Mouse (Mus musculus): ENCODE data around the gene Snx1.

Gene Snx1

GRCm38 (mm10) chr9:66049931-66050601 lies 76.3 kb downstream of the Snx1 start:
- no peak for DNase-seq (ENCODE audit: low read depth)

- no peak for DNase-seq (ENCODE audit: low read depth)
Observed at GRCm38 (mm10) chr9:66043241-66043640, 83.1 kb downstream of the Snx1 start.

- no peak for DNase-seq (ENCODE audit: low read depth)
Observed at GRCm38 (mm10) chr9:66042331-66042730, 84.1 kb downstream of the Snx1 start.

- DNase-seq (ENCODE audit: low read depth), result no peak
Observed at GRCm38 (mm10) chr9:66040801-66041200, 85.6 kb downstream of the Snx1 start.

- no peak for DNase-seq (ENCODE audit: low read depth)
Observed at GRCm38 (mm10) chr9:66039290-66039689, 87.1 kb downstream of the Snx1 start.

GRCm38 (mm10) chr9:66038581-66038980 lies 87.8 kb downstream of the Snx1 start:
- DNase-seq (ENCODE audit: low read depth), result no peak
